Mouse (Mus musculus) spleen, embryonic (tissue): ENCODE measurements around the gene Mamdc4.

Experiments
- CTCF ChIA-PET: fragments of 350-600 bp; sonication (Branson Sonifier 250); formaldehyde crosslinking; loops from one replicate; lab custom pipeline; 2022; lab: Charles Lee

Gene Mamdc4

GRCm38 (mm10) chr2:25583120-25583481, 8.5 kb upstream of the Mamdc4 start:
- CTCF ChIA-PET = no interaction called here

DNA sequence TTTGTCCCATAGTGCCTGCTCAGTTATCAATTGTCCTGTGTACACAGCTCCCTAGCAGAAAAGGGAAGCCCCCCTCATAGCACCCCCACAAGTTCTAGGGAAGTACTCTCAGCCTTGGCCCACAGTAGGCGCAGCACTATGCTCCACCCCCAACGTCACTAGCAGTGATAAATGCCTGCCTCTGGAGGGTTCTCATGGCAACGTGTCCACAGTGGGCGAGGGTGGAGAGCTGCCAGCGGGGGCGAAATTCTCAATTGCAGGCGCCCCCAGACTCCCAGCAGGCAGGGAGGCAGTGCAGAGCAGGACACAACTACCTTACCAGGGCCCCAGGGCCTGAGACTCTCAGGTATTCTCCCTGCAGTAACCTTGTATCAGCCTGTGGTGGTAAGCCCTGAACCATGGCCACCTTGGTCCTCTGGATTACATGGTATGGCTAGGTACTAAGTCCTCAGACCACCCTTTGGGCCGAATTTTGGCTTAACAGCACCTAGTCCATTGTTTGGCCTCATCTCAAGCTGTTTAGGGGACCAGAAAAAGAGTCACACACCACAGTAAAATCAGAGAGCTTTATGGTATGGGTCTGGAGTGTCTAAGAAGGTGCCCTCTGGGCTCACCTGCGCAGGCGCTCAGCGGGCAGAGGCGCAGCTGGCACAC, 7.9 kb upstream of the Mamdc4 start:
- CTCF ChIA-PET = interaction anchor here (1.7 kb wide), 1 partner anchor 39 kb away, joined by 4 read pairs; no protein-coding TSS in a partner anchor

DNA sequence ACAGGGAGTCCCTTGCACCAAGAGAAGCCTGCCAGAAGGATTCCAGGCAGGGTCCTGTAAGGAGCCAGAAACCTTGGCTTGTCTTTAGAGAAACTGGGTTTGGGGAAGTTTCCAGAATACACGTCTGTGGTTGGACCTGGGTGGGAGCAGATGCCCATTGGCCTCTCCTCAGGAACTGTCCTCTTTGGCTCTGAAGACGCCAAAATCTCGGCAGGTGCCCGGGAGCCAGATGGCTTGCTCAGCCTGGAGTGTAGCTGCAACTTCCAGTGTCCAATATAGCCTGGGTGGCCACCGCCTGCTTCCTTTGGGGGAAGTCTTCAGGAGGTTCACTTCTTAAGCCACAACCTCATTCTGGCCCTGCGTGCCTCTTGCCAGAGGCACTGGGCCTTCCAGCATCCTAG, 7.3 kb upstream of the Mamdc4 start:
- CTCF ChIA-PET = interaction anchor here (1.5 to 1.7 kb wide), 2 partner anchors 24 to 38 kb away, joined by 4 to 6 read pairs; partner anchors contain the start of gene Edf1

- CTCF ChIA-PET = interaction anchor here (0.7 to 1.7 kb wide), 3 partner anchors 24 to 48 kb away, joined by 3 to 6 read pairs (median 4); partner anchors contain the start of gene Edf1
Observed at GRCm38 (mm10) chr2:25581294-25581864, 6.7 kb upstream of the Mamdc4 start, which contains the start of gene Ajm1. Gene Ajm1 (minus strand): TSS chr2:25581757.

GRCm38 (mm10) chr2:25580621-25581101, 6.0 kb upstream of the Mamdc4 start:
- CTCF ChIA-PET = interaction anchor here (0.7 to 1.7 kb wide), 3 partner anchors 23 to 48 kb away, joined by 3 to 6 read pairs (median 4); partner anchors contain the start of gene Edf1

GRCm38 (mm10) chr2:25579737-25580460, 5.3 kb upstream of the Mamdc4 start:
- CTCF ChIA-PET = interaction anchor here (1.1 kb wide), 1 partner anchor 1890 kb away, joined by 3 read pairs; no protein-coding TSS in a partner anchor

- CTCF ChIA-PET = interaction anchor here (1.1 kb wide), 1 partner anchor 1891 kb away, joined by 3 read pairs; no protein-coding TSS in a partner anchor
Observed at GRCm38 (mm10) chr2:25578796-25579736, 4.4 kb upstream of the Mamdc4 start.

DNA sequence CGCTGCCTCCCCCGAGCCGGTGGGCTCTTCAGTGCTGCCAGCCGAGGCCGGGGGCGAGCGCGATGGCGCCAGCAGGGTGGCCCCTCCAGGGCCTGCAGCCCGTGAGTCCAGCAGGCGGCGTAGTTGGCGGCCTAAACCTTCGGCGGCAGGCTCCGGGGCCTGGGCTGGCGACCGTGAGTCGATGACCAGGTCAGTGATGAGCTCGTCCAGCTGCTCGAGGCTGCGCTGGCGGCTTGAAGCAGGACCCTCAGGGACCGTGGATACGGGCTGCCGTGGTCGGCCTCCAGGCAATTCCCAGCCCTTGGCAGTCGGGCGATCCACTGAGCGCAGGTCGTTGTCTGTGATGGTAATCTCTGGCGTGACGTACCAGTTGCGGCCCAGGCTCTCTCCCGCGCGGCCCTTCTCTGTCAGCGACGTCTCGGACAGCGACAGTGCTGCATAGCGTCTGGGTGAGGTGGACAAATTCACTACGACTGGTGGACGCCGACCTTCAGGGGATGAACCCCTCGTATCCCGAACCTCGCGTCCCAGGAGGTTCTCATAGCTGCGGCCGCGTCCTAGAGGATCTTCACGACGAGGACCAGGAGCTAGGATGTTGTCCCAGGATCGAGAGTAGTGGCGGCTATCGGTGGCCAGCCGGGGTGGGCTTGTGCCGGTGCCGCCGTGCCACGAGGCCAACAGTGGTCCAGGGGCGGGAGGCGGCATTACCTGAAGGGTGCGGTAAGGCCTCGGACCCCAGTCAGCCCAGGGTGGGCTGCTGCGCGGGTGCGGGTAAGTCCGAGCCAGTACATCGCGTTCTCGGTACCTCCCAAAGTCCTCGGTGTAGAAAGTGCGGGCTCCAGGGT, 3.5 kb upstream of the Mamdc4 start:
- CTCF ChIA-PET = interaction anchor here (0.5 to 0.6 kb wide), 2 partner anchors 31 to 1461 kb away, joined by 3 to 21 read pairs; partner anchors contain the start of gene Traf2

- CTCF ChIA-PET = no interaction called here
Observed at GRCm38 (mm10) chr2:25576965-25577891, 2.6 kb upstream of the Mamdc4 start.

DNA sequence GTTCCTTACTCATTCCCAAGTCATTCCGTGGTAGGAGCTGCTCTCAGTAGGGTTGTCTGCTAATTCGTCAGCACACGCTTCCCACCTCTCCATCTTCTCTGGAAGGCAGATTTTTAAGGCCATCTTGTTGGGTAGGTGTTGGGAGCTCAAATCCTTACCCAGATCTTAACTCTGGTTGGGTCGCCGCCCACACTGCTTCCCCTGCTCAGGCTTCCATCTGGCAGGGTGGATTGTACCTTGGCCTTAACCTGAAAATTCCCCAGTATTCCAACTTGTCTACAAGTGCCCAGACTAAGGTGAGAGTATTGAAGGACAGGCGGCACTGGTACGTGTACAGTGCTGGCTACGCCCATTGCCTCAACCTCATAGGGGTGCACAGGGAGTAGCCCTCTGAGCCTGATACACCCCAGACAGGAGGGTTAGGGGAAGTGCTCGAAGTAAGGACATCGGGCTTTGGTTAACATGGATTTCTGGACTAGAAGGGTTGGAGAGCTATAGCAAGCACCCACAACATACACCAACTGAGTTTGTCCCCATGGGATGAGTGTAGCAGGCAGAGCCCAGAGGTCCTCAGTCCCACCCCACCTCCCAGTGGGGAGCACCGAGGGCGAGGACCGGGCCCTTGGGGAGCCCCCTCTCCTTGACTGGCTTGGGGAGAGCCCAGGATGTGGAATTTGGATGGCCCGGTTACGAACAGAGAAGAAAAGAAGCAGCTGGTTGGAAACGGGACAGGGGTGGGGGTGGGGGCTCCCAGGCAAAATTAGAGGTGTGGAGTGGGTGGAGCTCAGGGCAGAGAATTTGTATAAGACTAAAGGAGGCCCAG, 1.6 kb upstream of the Mamdc4 start:
- CTCF ChIA-PET = no interaction called here

GRCm38 (mm10) chr2:25575432-25576027, 885 bp upstream of the Mamdc4 start:
- CTCF ChIA-PET = interaction anchor here (0.6 kb wide), 2 partner anchors 11 to 18 kb away, joined by 3 to 6 read pairs; partner anchors contain the start of gene Edf1

- CTCF ChIA-PET = interaction anchor here (0.5 to 0.9 kb wide), 2 partner anchors 27 to 121 kb away, joined by 3 to 9 read pairs; no protein-coding TSS in a partner anchor
Observed at GRCm38 (mm10) chr2:25574136-25574535, 509 bp downstream of the Mamdc4 start.

- CTCF ChIA-PET = interaction anchor here (0.7 kb wide), 1 partner anchor 19 kb away, joined by 3 read pairs; no protein-coding TSS in a partner anchor
Observed at GRCm38 (mm10) chr2:25573068-25573467, 1.6 kb downstream of the Mamdc4 start.

DNA sequence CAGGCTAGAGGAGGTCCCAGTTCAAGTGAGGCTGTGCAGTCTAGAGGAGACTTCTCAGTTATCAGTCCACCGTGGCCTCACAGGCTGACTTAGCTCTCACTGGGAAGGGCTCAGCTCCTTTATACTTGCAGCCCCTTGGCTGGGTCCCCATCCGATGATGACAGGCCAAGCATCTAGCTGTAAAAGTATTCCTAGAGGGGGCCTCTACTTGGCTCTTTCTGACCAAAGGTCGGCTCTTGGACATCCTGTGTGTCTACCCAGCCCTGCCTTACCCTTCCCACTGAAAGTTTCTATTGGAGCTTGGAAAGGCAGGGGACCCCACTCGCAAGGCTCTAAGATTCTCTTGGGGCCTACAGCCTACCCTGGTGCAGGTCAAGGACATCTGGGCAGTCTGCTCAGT, 3.4 kb downstream of the Mamdc4 start:
- CTCF ChIA-PET = no interaction called here

DNA sequence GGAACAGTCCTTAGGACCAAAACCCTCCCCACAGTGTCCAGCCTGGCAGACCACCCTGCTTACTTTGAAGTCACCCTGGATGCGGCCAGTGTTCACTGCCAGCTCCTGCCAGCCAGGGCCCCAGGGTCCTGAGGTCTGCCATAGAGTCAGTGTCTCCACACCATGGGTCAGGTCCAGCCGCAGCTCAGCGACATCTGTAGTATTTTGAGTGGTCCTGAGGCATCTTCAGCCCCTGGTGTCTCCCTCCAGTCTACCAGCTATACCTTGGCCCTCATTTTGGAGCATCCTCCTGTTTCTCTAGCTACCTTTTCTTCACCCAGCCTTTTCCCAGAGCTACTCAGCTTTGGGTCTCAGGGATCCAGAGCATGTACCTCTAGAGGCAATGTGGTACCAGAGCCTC, 5.3 kb downstream of the Mamdc4 start:
- CTCF ChIA-PET = no interaction called here

DNA sequence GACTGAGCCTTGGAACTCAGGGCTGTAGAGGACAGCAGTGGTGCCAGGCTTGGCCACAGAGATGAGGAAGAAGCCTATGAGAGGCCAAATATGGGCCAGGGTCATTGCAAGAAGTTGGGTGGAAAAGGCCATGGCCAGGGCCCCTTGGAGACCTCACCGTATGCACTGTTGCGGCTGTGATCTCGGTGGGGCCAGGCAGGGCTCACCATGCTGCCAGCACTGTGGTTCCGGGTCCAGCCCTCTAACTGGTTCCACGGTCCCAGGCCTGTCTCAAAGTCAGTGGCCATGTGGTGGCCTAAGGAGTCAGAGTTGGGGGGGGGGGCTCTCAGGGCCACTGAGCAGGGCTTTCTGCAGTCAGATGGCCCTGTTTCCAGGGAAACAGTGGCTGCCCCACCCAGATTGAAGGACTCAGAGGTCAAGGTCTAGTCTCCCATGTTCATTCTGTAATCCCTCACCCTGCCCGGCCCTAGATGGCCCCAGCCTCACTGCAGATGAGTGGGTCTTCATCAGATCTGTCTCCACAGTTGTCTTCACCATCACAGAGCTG, 6.1 kb downstream of the Mamdc4 start:
- CTCF ChIA-PET = no interaction called here

GRCm38 (mm10) chr2:25566558-25566957, 8.1 kb downstream of the Mamdc4 start:
- CTCF ChIA-PET = no interaction called here
